Mouse (Mus musculus): ENCODE results near the gene BC030500. TPM values are rescaled to one million over a fixed set of nuclear protein-coding genes. Genes with fewer than 3 reads are reported as not detected.

Gene BC030500
- polyA plus RNA-seq (2011; ENCODE audit: insufficient read depth, insufficient read length, low replicate concordance, missing spikeins) = not detected in 2 replicates

GRCm38 (mm10) chr8:58911677-58912076 is at the start of gene BC030500:
Gene BC030500 (plus strand): TSS chr8:58911755.
- WGBS = 9% methylated on average over 14 of the region's 14 CpGs
- Histone ChIP-seq H3K4me3 (replicated peaks; ENCODE audit: control insufficient read depth, low read depth, low read length) (no peak within 1 kb of the TSS), H3K27ac (ENCODE audit: control insufficient read depth, insufficient read depth, low read depth, low read length, poor library complexity) (no peak within 1 kb of the TSS), H3K4me1 (ENCODE audit: control insufficient read depth, insufficient read depth, low read length) (no peaks in the 10 kb centered on the region)
- no peak for TF ChIP-seq CTCF (IDR thresholded peaks at IDR 0.05; ENCODE audit: control insufficient read depth, insufficient read depth, low read length)
- no peak for TF ChIP-seq POLR2A (IDR thresholded peaks at IDR 0.05; ENCODE audit: borderline replicate concordance, control insufficient read depth, low read depth, low read length)

DNA sequence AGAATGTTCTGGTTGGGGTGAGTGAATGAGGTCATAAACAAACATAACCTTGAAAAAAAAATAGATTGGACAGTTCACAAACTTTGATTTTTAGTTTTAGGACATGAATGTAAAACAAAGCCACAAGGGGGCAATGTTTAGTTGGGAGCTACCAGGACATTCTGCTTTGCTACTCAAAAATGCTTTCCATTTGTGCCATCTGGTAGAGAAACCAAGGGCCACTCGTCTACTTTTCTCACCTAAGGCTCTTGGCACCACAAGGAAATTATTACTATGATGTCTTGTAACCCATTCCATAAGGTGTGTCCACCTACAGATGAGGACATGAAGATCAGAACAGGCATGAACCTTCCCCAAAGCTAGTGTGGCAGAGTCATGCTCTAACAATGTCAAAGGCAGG is 25.1 kb upstream of the BC030500 start:
- WGBS = 3% methylated on average over 1 of the region's 1 CpGs
- no peak overlapping the region for H3K4me3 ChIP-seq (replicated peaks; ENCODE audit: control insufficient read depth, low read depth, low read length)
- no peak overlapping the region for H3K27ac ChIP-seq (ENCODE audit: control insufficient read depth, insufficient read depth, low read depth, low read length, poor library complexity)
- H3K4me1 ChIP-seq (ENCODE audit: control insufficient read depth, insufficient read depth, low read length) = no peaks in the 10 kb centered on the region
- no peak for TF ChIP-seq POLR2A (IDR thresholded peaks at IDR 0.05; ENCODE audit: borderline replicate concordance, control insufficient read depth, low read depth, low read length)
- no peak for TF ChIP-seq CTCF (IDR thresholded peaks at IDR 0.05; ENCODE audit: control insufficient read depth, insufficient read depth, low read length)

DNA sequence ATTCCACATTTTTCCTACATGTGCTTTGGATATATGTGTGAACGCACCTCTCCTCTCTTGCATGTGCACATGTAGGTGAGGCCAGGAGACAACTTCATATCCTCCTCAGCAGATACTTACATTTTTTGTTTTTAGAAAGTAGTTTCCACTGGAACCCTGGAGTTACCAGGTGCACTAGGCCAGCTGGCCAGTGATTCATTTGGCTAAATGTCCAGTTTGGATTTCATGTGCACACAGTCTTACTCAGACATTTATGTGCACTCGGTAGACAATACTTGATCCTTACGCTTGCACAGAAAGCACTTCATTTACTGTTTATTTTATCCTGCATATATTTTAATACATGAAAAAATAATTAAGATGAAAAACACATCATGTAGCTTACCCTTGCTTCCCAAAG is 21.0 kb upstream of the BC030500 start:
- 84% methylated on average over 3 of the region's 3 CpGs for WGBS
- no peaks in the 10 kb centered on the region for H3K4me1 ChIP-seq (ENCODE audit: control insufficient read depth, insufficient read depth, low read length)
- no peak overlapping the region for H3K27ac ChIP-seq (ENCODE audit: control insufficient read depth, insufficient read depth, low read depth, low read length, poor library complexity)
- no peak for TF ChIP-seq CTCF (IDR thresholded peaks at IDR 0.05; ENCODE audit: control insufficient read depth, insufficient read depth, low read length)
- TF ChIP-seq POLR2A (IDR thresholded peaks at IDR 0.05; ENCODE audit: borderline replicate concordance, control insufficient read depth, low read depth, low read length) = no peak
- no peak overlapping the region for H3K4me3 ChIP-seq (replicated peaks; ENCODE audit: control insufficient read depth, low read depth, low read length)

DNA sequence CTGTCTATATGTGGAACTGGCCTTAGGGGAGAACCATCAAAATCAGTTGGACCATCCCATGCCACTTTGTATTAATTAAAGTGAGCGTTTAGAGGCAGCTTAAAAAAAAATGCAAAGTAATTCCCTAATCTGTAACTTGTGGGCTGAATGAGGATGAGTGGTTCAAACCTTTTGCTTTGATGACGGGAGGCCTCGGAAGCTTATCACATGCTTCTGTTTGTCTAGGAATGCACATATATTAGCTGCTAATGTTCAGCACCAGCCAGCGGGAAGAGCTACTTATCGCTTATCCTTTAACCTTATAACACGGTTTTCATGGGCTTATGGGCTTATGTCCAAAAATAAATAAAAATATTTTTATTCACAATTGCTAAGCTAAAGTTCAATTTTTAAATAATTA is 15.6 kb upstream of the BC030500 start:
- no peaks in the 10 kb centered on the region for H3K4me1 ChIP-seq (ENCODE audit: control insufficient read depth, insufficient read depth, low read length)
- WGBS = 82% methylated on average over 6 of the region's 6 CpGs
- no peak overlapping the region for H3K27ac ChIP-seq (ENCODE audit: control insufficient read depth, insufficient read depth, low read depth, low read length, poor library complexity)
- TF ChIP-seq POLR2A (IDR thresholded peaks at IDR 0.05; ENCODE audit: borderline replicate concordance, control insufficient read depth, low read depth, low read length) (no peak), CTCF (IDR thresholded peaks at IDR 0.05; ENCODE audit: control insufficient read depth, insufficient read depth, low read length) (no peak)
- no peak overlapping the region for H3K4me3 ChIP-seq (replicated peaks; ENCODE audit: control insufficient read depth, low read depth, low read length)

GRCm38 (mm10) chr8:58904465-58904864 is 7.1 kb upstream of the BC030500 start:
- Histone ChIP-seq H3K4me3 (replicated peaks; ENCODE audit: control insufficient read depth, low read depth, low read length) (no peak overlapping the region), H3K4me1 (ENCODE audit: control insufficient read depth, insufficient read depth, low read length) (no peaks in the 10 kb centered on the region), H3K27ac (ENCODE audit: control insufficient read depth, insufficient read depth, low read depth, low read length, poor library complexity) (no peak overlapping the region)
- no peak for TF ChIP-seq CTCF (IDR thresholded peaks at IDR 0.05; ENCODE audit: control insufficient read depth, insufficient read depth, low read length)
- no peak for TF ChIP-seq POLR2A (IDR thresholded peaks at IDR 0.05; ENCODE audit: borderline replicate concordance, control insufficient read depth, low read depth, low read length)
- 33% methylated on average over 2 of the region's 2 CpGs for WGBS

GRCm38 (mm10) chr8:58912196-58912839 is 763 bp downstream of the BC030500 start, which contains the start of gene Galntl6:
Gene Galntl6 (minus strand): TSS chr8:58912640.
- WGBS = 3% methylated on average over 37 of the region's 37 CpGs
- Histone ChIP-seq H3K4me1 (ENCODE audit: control insufficient read depth, insufficient read depth, low read length) (no peaks in the 10 kb centered on the region), H3K27ac (ENCODE audit: control insufficient read depth, insufficient read depth, low read depth, low read length, poor library complexity) (no peak within 1 kb of the TSS), H3K4me3 (replicated peaks; ENCODE audit: control insufficient read depth, low read depth, low read length) (no peak within 1 kb of the TSS)
- TF ChIP-seq POLR2A (IDR thresholded peaks at IDR 0.05; ENCODE audit: borderline replicate concordance, control insufficient read depth, low read depth, low read length) (no peak), CTCF (IDR thresholded peaks at IDR 0.05; ENCODE audit: control insufficient read depth, insufficient read depth, low read length) (no peak)

DNA sequence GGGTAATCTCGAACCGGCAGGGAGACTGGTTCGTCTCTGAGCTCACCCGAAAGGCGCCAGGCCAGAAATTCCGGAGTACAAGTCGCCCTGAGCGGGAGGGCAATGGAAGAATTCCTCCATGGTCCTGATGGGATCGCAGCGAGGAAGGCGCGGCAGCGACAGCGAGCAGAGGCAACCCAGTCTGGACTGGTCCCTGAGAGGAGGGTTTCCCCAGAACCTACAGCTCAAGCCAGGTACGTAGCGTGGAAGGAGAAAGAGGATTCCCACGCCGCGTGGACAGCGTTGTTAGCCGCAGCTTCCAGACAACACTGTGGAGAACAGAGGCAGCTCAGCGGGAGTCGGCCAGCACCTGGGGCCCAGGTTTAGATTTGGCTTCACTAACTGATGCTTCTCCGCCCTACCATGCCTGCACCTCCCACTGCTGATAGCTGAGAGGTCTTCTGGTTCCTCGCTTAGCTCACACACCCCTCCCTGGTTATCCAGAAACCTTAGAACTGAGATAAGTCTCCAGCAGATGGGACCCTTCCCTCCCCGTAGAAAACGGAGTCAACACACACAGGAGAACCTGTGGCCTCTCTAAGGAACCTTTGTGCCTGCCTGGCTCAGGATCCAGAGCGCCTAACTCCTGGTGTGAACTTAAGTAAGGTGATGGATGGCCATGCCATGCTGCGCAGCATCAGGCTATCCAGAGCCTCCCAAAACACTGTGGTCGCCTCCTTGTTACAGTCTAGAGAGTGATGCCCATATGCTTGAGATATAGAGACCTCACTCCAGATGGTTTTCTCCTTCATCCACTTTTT is 1.5 kb downstream of the BC030500 start:
- WGBS = 5% methylated on average over 30 of the region's 30 CpGs
- no peak overlapping the region for H3K27ac ChIP-seq (ENCODE audit: control insufficient read depth, insufficient read depth, low read depth, low read length, poor library complexity)
- TF ChIP-seq POLR2A (IDR thresholded peaks at IDR 0.05; ENCODE audit: borderline replicate concordance, control insufficient read depth, low read depth, low read length) (no peak), CTCF (IDR thresholded peaks at IDR 0.05; ENCODE audit: control insufficient read depth, insufficient read depth, low read length) (no peak)
- H3K4me1 ChIP-seq (ENCODE audit: control insufficient read depth, insufficient read depth, low read length) = no peaks in the 10 kb centered on the region
- H3K4me3 ChIP-seq (replicated peaks; ENCODE audit: control insufficient read depth, low read depth, low read length) = no peak overlapping the region

DNA sequence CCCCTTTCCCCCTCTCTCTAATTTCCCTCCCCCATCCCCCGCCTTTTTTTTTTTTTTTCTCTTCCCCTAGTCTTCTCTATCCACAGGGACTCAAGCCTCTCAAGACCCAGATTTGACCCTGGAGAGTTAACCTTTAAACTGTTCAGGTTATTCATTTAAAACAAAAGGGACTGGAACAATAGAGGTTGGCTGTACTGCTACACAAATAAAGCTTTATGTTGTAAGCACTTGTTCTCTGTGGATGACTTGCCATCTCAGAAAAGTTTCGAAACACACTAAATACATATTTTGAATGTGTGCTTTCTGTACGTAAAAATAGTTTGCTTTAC is 2.0 kb downstream of the BC030500 start:
- no peak for TF ChIP-seq CTCF (IDR thresholded peaks at IDR 0.05; ENCODE audit: control insufficient read depth, insufficient read depth, low read length)
- TF ChIP-seq POLR2A (IDR thresholded peaks at IDR 0.05; ENCODE audit: borderline replicate concordance, control insufficient read depth, low read depth, low read length) = no peak
- Histone ChIP-seq H3K4me1 (ENCODE audit: control insufficient read depth, insufficient read depth, low read length) (no peaks in the 10 kb centered on the region), H3K4me3 (replicated peaks; ENCODE audit: control insufficient read depth, low read depth, low read length) (no peak overlapping the region), H3K27ac (ENCODE audit: control insufficient read depth, insufficient read depth, low read depth, low read length, poor library complexity) (no peak overlapping the region)
- 58% methylated on average over 3 of the region's 3 CpGs for WGBS

Data from bone marrow, adult 2 months (tissue).